Comparison of ENCODE assay signal across 9 mouse cellular contexts in genomic region chr11:103402198-103402597, GRCm38 (mm10). TPM values are rescaled to one million over a fixed set of nuclear protein-coding genes. Genes with fewer than 3 reads are reported as not detected.
A peak's percentile ranks its signal among the peaks of the same experiment; 100 is the strongest.
DNase-seq lines count a peak whose midpoint lies in the region; ATAC-seq and TF ChIP-seq lines count a peak whose summit lies in the region.
"Had no signal": no experiment of that assay in that cellular context is flagged by ENCODE, and none has a peak within 500 bp of the region (broad histone marks: within the 10 kb centered on the region; RNA-seq: fewer than 3 reads in every experiment).

No protein-coding gene starts in this region.

- TF ChIP-seq POLR2A in limb, embryonic 14.5 days (IDR thresholded peaks at IDR 0.05; ENCODE audit: borderline replicate concordance, extremely low read depth, insufficient read depth, insufficient read length): no peak

- no peak overlapping the region for H3K4me2 ChIP-seq in limb, embryonic 14.5 days (replicated peaks; ENCODE audit: low read depth, low read length, severe bottlenecking)
- H3K4me2 ChIP-seq: limb, embryonic 12.5 days had no signal

- intact Hi-C loops in heart, postnatal 10 days (cut with DNase I): loop anchor here (2.0 to 5.0 kb wide), 2 partner anchors 69 to 230 kb away; partner anchors contain the start of gene Fmnl1

- ATAC-seq in limb, embryonic 14.5 days (ENCODE audit: low FRiP score, low read depth): no peak

- 64% methylated on average over 2 of the region's 2 CpGs for WGBS in limb, embryonic 14.5 days

- no peak overlapping the region for H3K9ac ChIP-seq in limb, embryonic 14.5 days (ENCODE audit: low read depth, low read length, severe bottlenecking)
- H3K9ac ChIP-seq: limb, embryonic 12.5 days had no signal

- no peak overlapping the region for H3K4me3 ChIP-seq in limb, embryonic 14.5 days (replicated peaks; ENCODE audit: low read length)
- H3K4me3 ChIP-seq: limb, embryonic 12.5 days had no signal

- H3K9me3 ChIP-seq in limb, embryonic 14.5 days (ENCODE audit: control insufficient read depth, low read length): no peaks in the 10 kb centered on the region
- H3K9me3 ChIP-seq: limb, embryonic 12.5 days had no signal

- H3K36me3 ChIP-seq in limb, embryonic 14.5 days (ENCODE audit: control insufficient read depth, insufficient read depth, low read length): peaks cover 11% of the 10 kb centered on the region

- H3K27ac ChIP-seq in limb, embryonic 14.5 days (replicated peaks; ENCODE audit: low read depth, low read length): no peak overlapping the region
- H3K27ac ChIP-seq: limb, embryonic 12.5 days had no signal

- H3K4me1 ChIP-seq in limb, embryonic 14.5 days (ENCODE audit: control insufficient read depth, insufficient read depth, low read length): no peaks in the 10 kb centered on the region
- H3K4me1 ChIP-seq: limb, embryonic 12.5 days had no signal

- H3K27me3 ChIP-seq in limb, embryonic 14.5 days (ENCODE audit: control insufficient read depth, insufficient read depth, low read length): no peaks in the 10 kb centered on the region
- H3K27me3 ChIP-seq: limb, embryonic 12.5 days had no signal

- peak; percentile 58 to 63 for DNase-seq in heart, postnatal 10 days
- DNase-seq in heart, adult 8-10 months (ENCODE audit: low spot score): no peak
- peak; percentile 66 for DNase-seq in A20 (ENCODE audit: low read depth, low spot score)
- peak; percentile 70 for DNase-seq in T-cell, adult 2 months (ENCODE audit: low spot score)
- DNase-seq in embryo, embryonic 9.5 days (ENCODE audit: extremely low spot score): peak; percentile 38
- peak; percentile 29 for DNase-seq in limb, embryonic 14.5 days (ENCODE audit: low spot score)
- peak; percentile 40 for DNase-seq in right cerebral cortex, postnatal 14 days
- DNase-seq in layer of hippocampus, adult 18-20 months (ENCODE audit: low spot score in 2 of 2): no peak

RNA-seq across cellular contexts. Expression of gene Plekhm1, which starts 10.3 kb away (rescaled TPM):
- total RNA-seq in heart, postnatal 10 days (2021): 10 to 100 TPM; 10.1 to 11.5 TPM
- total RNA-seq in heart, adult 8-10 months (2022): 10 to 100 TPM; 11.0 to 12.5 (median 11.6) TPM
- 11.8 and 13.9 TPM in 2 replicates for polyA plus RNA-seq in limb, embryonic 14.5 days (2012; rRNA removed)
- polyA plus RNA-seq in limb, embryonic 14.5 days (2014; fragmentation: Nextera tagmentation; extraction: Ambion mirVana): 9.6 and 10.7 TPM in 2 replicates
- 10 to 100 TPM; 19.8 to 21.2 TPM for total RNA-seq in layer of hippocampus, adult 18-20 months (2021)

RNA-seq across cellular contexts. Expression of gene Arhgap27, which starts 38.7 kb away (rescaled TPM):
- total RNA-seq in heart, postnatal 10 days (2021): 10 to 100 TPM; 28.6 to 34.3 TPM
- total RNA-seq in heart, adult 8-10 months (2022): 10 to 100 TPM; 11.9 to 20.4 (median 13.3) TPM
- 14.1 and 16.7 TPM in 2 replicates for polyA plus RNA-seq in limb, embryonic 14.5 days (2012; rRNA removed)
- polyA plus RNA-seq in limb, embryonic 14.5 days (2014; fragmentation: Nextera tagmentation; extraction: Ambion mirVana): 8.4 and 9.4 TPM in 2 replicates
- total RNA-seq in layer of hippocampus, adult 18-20 months (2021): 10 to 100 TPM; 10.5 to 12.1 TPM

Comparison
In these comparisons a context has a peak if more than half of its experiments do, and no peak if none do; other contexts are left out.
1. DNase-seq: peak in heart, postnatal 10 days (2 of 2), A20 (single experiment), T-cell, adult 2 months (single experiment), embryo, embryonic 9.5 days (single experiment), limb, embryonic 14.5 days (single experiment) and right cerebral cortex, postnatal 14 days (single experiment); none in heart, adult 8-10 months (single experiment) and layer of hippocampus, adult 18-20 months (0 of 2).